In the genomic region with DNA sequence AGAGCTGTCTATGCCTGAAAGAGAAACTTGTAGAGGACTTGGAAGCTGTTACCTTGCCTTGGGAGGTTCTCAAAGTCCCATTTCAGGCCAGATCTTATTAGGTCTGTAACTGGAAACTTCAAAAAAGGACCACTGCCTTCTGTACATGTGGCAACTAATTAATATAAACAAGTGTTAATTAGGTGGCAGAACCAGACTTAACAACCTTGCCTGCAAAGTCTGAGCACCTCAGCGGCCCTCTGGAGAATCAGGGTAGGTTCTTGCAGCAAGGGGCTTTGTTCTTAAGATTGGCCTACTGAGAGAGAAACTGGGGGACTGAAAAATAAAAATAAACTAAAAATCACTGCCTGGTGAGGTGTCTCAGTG, we compare ENCODE assay signal across 12 mouse cellular contexts. TPM values are rescaled to one million over a fixed set of nuclear protein-coding genes. Genes with fewer than 3 reads are reported as not detected.
A peak's percentile ranks its signal among the peaks of the same experiment; 100 is the strongest.
DNase-seq lines count a peak whose midpoint lies in the region; ATAC-seq and TF ChIP-seq lines count a peak whose summit lies in the region.
"Had no signal": no experiment of that assay in that cellular context is flagged by ENCODE, and none has a peak within 500 bp of the region (broad histone marks: within the 10 kb centered on the region; RNA-seq: fewer than 3 reads in every experiment).

No protein-coding gene starts in this region.

- no peaks in the 10 kb centered on the region for H3K27me3 ChIP-seq in kidney, embryonic 16.5 days (ENCODE audit: insufficient read depth, low read length)
- no peaks in the 10 kb centered on the region for H3K27me3 ChIP-seq in embryonic facial prominence, embryonic 12.5 days
- H3K27me3 ChIP-seq in hindbrain, postnatal 0 days (ENCODE audit: insufficient read depth, low read length), result no peaks in the 10 kb centered on the region
- H3K27me3 ChIP-seq: limb, embryonic 15.5 days had no signal

- TF ChIP-seq CTCF in hindbrain, postnatal 0 days (IDR thresholded peaks at IDR 0.05; ENCODE audit: low read depth), result no peak

- no peaks in the 10 kb centered on the region for H3K36me3 ChIP-seq in kidney, embryonic 16.5 days (ENCODE audit: insufficient read depth, low read length)
- H3K36me3 ChIP-seq in embryonic facial prominence, embryonic 12.5 days, result no peaks in the 10 kb centered on the region
- H3K36me3 ChIP-seq in hindbrain, postnatal 0 days (ENCODE audit: insufficient read depth, low read length), result no peaks in the 10 kb centered on the region
- H3K36me3 ChIP-seq: limb, embryonic 15.5 days had no signal

- 16% methylated on average over 1 of the region's 1 CpGs for WGBS in kidney, embryonic 16.5 days
- 25% methylated on average over 1 of the region's 1 CpGs for WGBS in embryonic facial prominence, embryonic 12.5 days
- 49% methylated on average over 1 of the region's 1 CpGs for WGBS in hindbrain, postnatal 0 days

- DNase-seq in embryo, embryonic 10.5 days (ENCODE audit: low spot score), result peak; percentile 9
- no peak for DNase-seq in embryo, embryonic 10 days (ENCODE audit: low spot score)
- DNase-seq in kidney, adult 8-10 months, result no peak
- no peak for DNase-seq in hindbrain, postnatal 0 days (ENCODE audit: low spot score)
- DNase-seq in retina, embryonic 14.5 days (ENCODE audit: low spot score), result no peak
- no peak for DNase-seq in left cerebral cortex, postnatal 4 days
- DNase-seq: cerebellum, adult 8-10 months; gastrocnemius, adult 2 months had no signal

- no peaks in the 10 kb centered on the region for H3K9me3 ChIP-seq in kidney, embryonic 16.5 days (ENCODE audit: low read length)
- no peaks in the 10 kb centered on the region for H3K9me3 ChIP-seq in embryonic facial prominence, embryonic 12.5 days
- no peaks in the 10 kb centered on the region for H3K9me3 ChIP-seq in hindbrain, postnatal 0 days (ENCODE audit: low read length)
- H3K9me3 ChIP-seq: limb, embryonic 15.5 days had no signal

- intact Hi-C loops in left cerebral cortex, postnatal 4 days (cut with DNase I), result loop anchor here (10.0 kb wide), 1 partner anchor 147 kb away; the partner anchor contains the start of gene Znrf3

- peak overlapping the region; percentile 91 for H3K27ac ChIP-seq in kidney, embryonic 16.5 days (ENCODE audit: low read length)
- no peak overlapping the region for H3K27ac ChIP-seq in embryonic facial prominence, embryonic 12.5 days
- peak overlapping the region; percentile 28; the same call in 1 of the 2 replicates for H3K27ac ChIP-seq in hindbrain, postnatal 0 days

- 0 out of 2 replicates have a peak overlapping the region, but pooled peaks have one; percentile 8 for H3K4me3 ChIP-seq in kidney, embryonic 16.5 days (ENCODE audit: low read length)
- no peak overlapping the region for H3K4me3 ChIP-seq in embryonic facial prominence, embryonic 12.5 days
- no peak overlapping the region for H3K4me3 ChIP-seq in hindbrain, postnatal 0 days (ENCODE audit: low read length)
- H3K4me3 ChIP-seq: limb, embryonic 15.5 days had no signal

- H3K4me1 ChIP-seq in kidney, embryonic 16.5 days (ENCODE audit: insufficient read depth, low read length), result peaks cover 44% of the 10 kb centered on the region
- H3K4me1 ChIP-seq in embryonic facial prominence, embryonic 12.5 days, result peaks cover 28% of the 10 kb centered on the region
- H3K4me1 ChIP-seq in hindbrain, postnatal 0 days (ENCODE audit: insufficient read depth, low read length), result peaks cover 14% of the 10 kb centered on the region; the same call in 1 of the 2 replicates

- H3K4me2 ChIP-seq in kidney, embryonic 16.5 days (replicated peaks; ENCODE audit: low read depth, low read length), result peak overlapping the region; percentile 35
- H3K4me2 ChIP-seq in embryonic facial prominence, embryonic 12.5 days (replicated peaks), result 0 out of 2 replicates have a peak overlapping the region, but pooled peaks have one; percentile 18
- H3K4me2 ChIP-seq in hindbrain, postnatal 0 days (ENCODE audit: low read depth, low read length), result no peak overlapping the region
- H3K4me2 ChIP-seq: heart, embryonic 11.5 days had no signal

- ATAC-seq in kidney, embryonic 16.5 days (ENCODE audit: low FRiP score, low TSS enrichment), result no peak
- ATAC-seq in embryonic facial prominence, embryonic 12.5 days (ENCODE audit: insufficient number of reproducible peaks, insufficient read depth, low FRiP score, low TSS enrichment), result no peak
- no peak for ATAC-seq in hindbrain, postnatal 0 days

- H3K9ac ChIP-seq in kidney, embryonic 16.5 days (replicated peaks; ENCODE audit: low read length), result 0 out of 2 replicates have a peak overlapping the region, but pooled peaks have one; percentile 12
- no peak overlapping the region for H3K9ac ChIP-seq in embryonic facial prominence, embryonic 12.5 days
- no peak overlapping the region for H3K9ac ChIP-seq in hindbrain, postnatal 0 days (replicated peaks; ENCODE audit: low read length)
- H3K9ac ChIP-seq: limb, embryonic 15.5 days had no signal

RNA-seq across cellular contexts. Expression of gene Kremen1, which starts 36.6 kb away (rescaled TPM):
- polyA plus RNA-seq in kidney, embryonic 16.5 days (2015; fragmentation: Nextera tagmentation; extraction: Ambion mirVana), result 25.9 and 27.5 TPM in 2 replicates
- polyA plus RNA-seq in embryonic facial prominence, embryonic 12.5 days (2016; fragmentation: Nextera tagmentation; extraction: Ambion mirVana), result 23.3 and 24.7 TPM in 2 replicates
- 14.8 and 18.5 TPM in 2 replicates for total RNA-seq in hindbrain, postnatal 0 days (2014; rRNA removed)
- polyA plus RNA-seq in hindbrain, postnatal 0 days (2015; fragmentation: Nextera tagmentation; extraction: Ambion mirVana), result 3.2 and 3.6 TPM in 2 replicates
- 1 to 10 TPM; 9.0 to 9.8 TPM for total RNA-seq in left cerebral cortex, postnatal 4 days (2021)
